Mouse (Mus musculus) MN1 (cell line): ENCODE data around the gene Igsf21.

Experiments
- DNase-seq: peaks from one replicate; pipeline ENCODE4 v3.0.0-alpha.2; 2016; ENCODE audit warnings: low spot score

The Igsf21 gene

DNA sequence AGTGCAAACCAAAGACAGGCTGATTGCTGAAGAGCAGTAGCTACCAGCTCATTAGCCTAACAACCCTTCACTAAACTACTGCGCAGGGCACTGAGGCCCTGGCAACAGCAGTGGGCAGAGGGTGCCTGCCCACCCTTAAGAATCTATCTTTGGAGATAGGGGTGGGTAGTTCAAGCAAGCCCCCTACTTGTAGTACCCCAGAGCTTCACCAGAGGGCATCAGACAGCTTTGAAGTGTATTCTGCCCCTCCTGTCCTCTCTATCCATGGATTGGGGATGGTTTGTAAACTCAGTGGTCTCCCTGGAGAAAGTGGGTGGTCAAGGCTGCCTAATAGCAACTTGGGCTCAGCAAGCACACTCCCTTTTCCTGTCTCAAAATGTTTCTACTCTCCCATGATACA, 146.4 kb downstream of the Igsf21 start:
- DNase-seq: no peak

GRCm38 (mm10) chr4:140096283-140096682, 150.3 kb downstream of the Igsf21 start:
- no peak for DNase-seq

GRCm38 (mm10) chr4:140094835-140095234, 151.7 kb downstream of the Igsf21 start:
- no peak for DNase-seq

GRCm38 (mm10) chr4:140092367-140092766, 154.2 kb downstream of the Igsf21 start:
- DNase-seq: no peak

- DNase-seq: no peak
Observed at GRCm38 (mm10) chr4:140091693-140092092, 154.9 kb downstream of the Igsf21 start.

GRCm38 (mm10) chr4:140089676-140090075, 156.9 kb downstream of the Igsf21 start:
- DNase-seq: no peak

DNA sequence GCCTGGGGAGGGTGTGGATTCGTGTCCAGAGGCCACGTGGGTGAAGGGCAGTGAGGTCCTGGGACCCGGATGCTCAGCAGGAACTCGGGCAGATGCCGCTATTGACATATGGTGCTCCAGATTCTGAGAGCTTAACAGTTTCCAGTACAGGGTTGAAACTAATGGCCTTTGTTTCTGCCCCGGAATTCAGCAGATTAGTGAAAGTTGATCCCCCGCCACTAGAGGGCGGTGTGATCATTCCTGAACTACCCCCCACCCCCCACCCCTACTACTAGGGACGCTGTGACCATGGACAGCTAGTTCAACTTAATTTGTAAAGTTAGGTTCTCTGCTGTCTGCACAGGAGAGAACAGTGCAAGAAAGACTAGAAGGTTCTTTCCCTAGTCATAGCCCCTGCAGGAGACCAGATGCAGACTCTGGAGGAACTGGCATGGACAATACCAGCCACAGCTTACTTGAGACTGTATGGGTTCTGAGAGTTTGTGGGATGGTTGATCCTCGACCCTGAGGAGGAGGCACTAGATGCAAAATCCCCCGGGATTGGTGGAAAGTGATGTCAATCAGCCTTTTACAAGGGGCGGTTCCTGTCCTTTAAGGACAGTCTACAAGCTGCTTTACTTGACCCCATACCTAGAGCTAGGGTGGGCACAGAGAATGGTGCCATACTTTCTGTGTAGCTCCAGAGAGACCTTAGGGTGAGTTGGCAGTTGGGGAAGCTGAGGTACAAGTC, 157.7 kb downstream of the Igsf21 start:
- no peak for DNase-seq

GRCm38 (mm10) chr4:140086192-140086591, 160.4 kb downstream of the Igsf21 start:
- DNase-seq: no peak

DNA sequence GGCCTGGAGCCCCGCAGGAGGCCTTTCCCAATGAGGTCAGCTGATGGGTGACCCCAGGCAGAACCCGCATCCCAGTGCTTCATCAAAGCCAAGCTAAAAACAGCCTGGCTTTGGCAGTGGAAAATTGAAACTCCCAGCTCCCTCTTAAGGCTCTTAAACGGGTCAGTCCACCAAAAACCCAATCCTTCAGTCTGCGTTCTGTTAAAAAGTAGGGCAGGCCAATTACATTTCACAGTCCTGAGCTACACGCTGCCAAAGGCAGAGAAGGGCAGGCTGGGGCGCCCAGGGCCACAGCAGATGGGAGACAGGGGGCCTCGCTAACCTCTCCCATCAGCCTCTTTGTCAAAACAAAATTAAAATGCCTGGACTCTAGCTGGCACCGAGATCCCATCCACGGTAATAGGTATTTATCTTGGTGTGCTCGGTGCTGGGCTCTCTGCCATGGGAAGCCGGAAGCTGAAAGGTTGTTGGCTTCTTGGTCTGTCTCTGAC, 162.0 kb downstream of the Igsf21 start:
- DNase-seq: no peak

GRCm38 (mm10) chr4:140084064-140084463, 162.5 kb downstream of the Igsf21 start:
- no peak for DNase-seq

GRCm38 (mm10) chr4:140078416-140078815, 168.2 kb downstream of the Igsf21 start:
- DNase-seq: no peak

GRCm38 (mm10) chr4:140077615-140078014, 169.0 kb downstream of the Igsf21 start:
- no peak for DNase-seq

- no peak for DNase-seq
Observed at GRCm38 (mm10) chr4:140076852-140077563, 169.6 kb downstream of the Igsf21 start.

DNA sequence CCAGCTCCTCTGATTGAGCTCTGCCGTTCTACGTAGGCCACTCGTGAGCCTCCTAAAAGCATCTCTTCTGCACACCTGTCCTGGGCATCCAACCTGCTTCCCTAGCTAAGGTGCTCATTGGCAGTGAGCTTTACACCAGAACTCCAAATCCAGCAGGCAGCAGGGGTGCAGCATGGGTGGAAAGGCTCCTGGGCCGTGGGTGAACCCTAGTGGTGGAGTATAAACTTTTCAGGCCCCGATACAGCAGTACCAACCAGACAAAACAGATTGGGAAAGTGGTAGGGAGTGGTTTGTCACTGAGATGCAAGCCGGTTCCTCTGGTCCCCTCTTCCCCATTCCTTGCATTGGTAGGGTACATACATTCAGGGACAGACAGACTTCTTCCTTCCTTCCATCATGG, 170.2 kb downstream of the Igsf21 start:
- DNase-seq: no peak

DNA sequence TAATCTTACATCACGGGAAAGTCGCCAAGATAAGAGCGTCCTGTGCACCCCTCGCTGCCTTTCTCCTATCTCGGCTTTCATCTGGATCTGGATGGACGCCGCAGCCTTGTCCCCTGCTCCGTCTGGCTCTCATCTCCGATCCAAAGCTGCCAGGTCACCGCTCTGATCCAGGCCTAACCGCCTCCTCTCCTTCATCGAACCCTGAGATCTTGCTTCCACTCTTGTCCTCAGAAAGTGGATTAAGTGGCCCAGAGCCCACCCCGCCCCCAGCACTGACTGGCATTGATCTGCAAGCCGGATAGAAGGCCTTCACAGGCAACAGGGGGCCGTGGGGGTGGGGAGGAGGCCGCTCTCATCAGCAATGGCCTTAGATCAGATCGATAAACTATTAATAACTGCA, 175.5 kb downstream of the Igsf21 start:
- no peak for DNase-seq

- no peak for DNase-seq
Observed at GRCm38 (mm10) chr4:140070331-140070652, 176.3 kb downstream of the Igsf21 start.

DNA sequence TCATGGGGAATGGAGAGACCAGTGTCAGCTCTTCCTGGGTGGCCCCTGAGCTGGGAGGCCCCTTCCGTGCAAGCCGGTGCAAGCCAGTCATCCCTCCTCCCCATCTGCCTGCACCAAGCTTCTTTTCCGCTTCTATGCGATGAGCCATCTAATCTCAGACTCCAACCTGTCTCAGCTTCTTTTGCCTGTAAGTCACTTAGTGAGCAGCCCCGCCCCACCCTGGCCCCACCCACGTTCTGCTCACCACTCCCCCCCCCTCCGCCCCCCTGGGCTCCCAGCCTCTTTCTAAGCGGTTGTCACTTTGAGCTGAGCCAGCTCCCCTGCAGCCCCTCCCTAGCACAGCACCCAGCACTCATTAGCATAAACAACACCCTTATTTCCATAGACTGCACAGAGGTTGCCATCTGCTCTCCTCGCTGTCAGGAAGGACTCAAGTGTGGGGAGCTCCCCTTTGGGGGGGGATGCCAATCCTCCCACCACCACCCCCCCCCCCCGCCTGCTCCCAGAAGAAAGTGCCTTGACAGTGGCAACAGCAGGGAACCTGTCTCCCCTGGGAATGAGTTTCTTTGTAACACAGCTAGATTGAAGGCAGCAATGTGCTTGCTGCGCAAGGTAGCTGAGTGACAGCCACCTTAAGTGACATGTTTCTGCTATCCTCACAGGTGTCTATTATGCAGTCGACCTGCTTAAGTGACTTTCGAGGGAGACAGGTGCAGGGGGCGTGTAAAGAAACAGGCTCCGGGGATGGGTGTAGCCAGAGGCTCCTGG, 176.8 kb downstream of the Igsf21 start:
- no peak for DNase-seq

DNA sequence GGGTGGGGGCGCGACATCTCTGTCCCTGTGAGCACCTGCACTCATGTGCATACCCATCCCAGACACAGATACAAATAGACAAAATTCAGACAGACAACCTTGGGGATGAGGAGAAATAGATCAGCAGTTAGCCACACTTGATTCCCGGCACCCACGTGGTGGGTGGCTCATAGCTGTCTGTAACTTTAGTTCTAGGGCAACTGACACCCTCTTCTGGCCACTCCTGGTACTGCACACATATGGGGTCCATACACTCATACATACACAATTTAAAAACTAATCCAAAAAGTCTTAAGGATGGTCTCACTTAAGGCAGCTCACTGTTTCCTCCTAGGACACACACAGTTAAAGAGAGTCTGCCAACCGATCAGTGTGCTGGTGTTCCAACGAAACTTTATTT, 178.1 kb downstream of the Igsf21 start:
- DNase-seq: no peak

DNA sequence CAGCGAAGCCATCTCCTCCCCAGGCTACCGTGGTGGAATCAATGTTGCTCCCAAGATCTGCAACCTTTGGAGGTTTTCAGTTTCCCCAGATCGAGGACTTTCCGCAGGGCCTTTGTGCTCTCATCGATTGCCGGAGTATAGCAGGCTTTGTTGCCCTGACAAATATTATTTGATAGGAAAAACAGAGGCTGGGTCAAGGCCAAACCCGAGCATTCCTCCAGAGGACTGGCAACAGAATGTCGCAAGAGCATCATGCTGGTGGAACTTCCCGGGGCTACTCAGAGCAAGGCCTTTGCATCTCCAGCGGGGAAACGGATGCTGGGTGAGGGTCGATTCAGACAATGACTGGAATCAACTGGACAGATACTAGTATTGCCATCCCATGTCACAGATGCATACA, 180.6 kb downstream of the Igsf21 start:
- no peak for DNase-seq

GRCm38 (mm10) chr4:140063153-140063671, 183.4 kb downstream of the Igsf21 start:
- DNase-seq: no peak

GRCm38 (mm10) chr4:140060251-140060650, 186.3 kb downstream of the Igsf21 start:
- no peak for DNase-seq

- DNase-seq: no peak
Observed at GRCm38 (mm10) chr4:140053042-140053441, 193.5 kb downstream of the Igsf21 start.

DNA sequence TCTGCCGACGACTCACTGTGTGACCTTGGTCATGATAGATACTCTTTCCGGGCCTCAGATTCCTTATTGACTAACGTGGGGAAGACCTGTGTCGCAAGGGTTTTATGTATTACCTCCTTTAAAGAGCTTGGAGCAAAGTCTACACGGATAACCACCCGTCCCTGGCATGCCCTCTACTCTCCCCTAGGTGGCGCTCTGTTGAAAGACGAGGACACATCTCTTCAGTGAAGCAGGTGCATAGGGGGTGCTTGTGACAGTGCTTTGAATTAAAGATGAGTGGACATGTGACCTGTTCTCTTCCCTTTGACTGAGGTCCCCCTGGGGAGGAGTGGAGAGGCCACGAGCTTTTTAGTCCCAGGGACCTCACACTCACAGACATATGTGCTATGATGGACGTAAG, 194.0 kb downstream of the Igsf21 start:
- no peak for DNase-seq
